Mouse (Mus musculus) thymus, adult 2 months (tissue): Measurements from ENCODE around the gene Cfl2. TPM values are rescaled to one million over a fixed set of nuclear protein-coding genes. Genes with fewer than 3 reads are reported as not detected.
"Not testable (repeated sequence)": the region's sequence is repeated elsewhere in the genome, so short reads cannot be mapped to it uniquely, and the experiment has no call there.

Experiments used
- DNase-seq: peaks from one replicate; pipeline ENCODE4 v3.0.0; 2021
- H3K27ac ChIP-seq: fragments of 200-500 bp; 2 replicates; pipeline ENCODE4 v1.5.1; 2012; ENCODE audit warnings: low read length, control low read depth; ENCODE audit not compliant: control insufficient read depth, insufficient read depth
- H3K27me3 ChIP-seq: fragments of 200-500 bp; 2 replicates; pipeline ENCODE4 v1.6.1; 2012; ENCODE audit warnings: mild to moderate bottlenecking, low read length, moderate library complexity, mixed read lengths; ENCODE audit not compliant: control insufficient read depth, insufficient read depth
- H3K36me3 ChIP-seq: fragments of 200-500 bp; 2 replicates; pipeline ENCODE4 v1.6.1; 2012; ENCODE audit warnings: mild to moderate bottlenecking, low read length, moderate library complexity; ENCODE audit not compliant: control insufficient read depth, insufficient read depth
- H3K4me1 ChIP-seq: fragments of 200-500 bp; replicated peaks from 2 replicates; pipeline ENCODE4 v1.6.1; 2012; ENCODE audit warnings: low read length; ENCODE audit not compliant: control insufficient read depth, insufficient read depth
- H3K4me3 ChIP-seq: fragments of 200-500 bp; 2 replicates; pipeline ENCODE4 v1.5.1; 2012; ENCODE audit warnings: mild to moderate bottlenecking, low read length, control low read depth, moderate library complexity; ENCODE audit not compliant: control insufficient read depth, insufficient read depth
- CTCF ChIP-seq: fragments of 200-500 bp; IDR thresholded peaks from 2 replicates; pipeline ENCODE4 v1.5.1; 2012; ENCODE audit warnings: mild to moderate bottlenecking, control low read depth, low read length, moderate library complexity, borderline replicate concordance; ENCODE audit not compliant: control insufficient read depth, poor library complexity, insufficient read depth; ENCODE audit errors: extremely low read depth
- POLR2A ChIP-seq: fragments of 200-500 bp; IDR thresholded peaks from 2 replicates; pipeline ENCODE4 v1.6.1; 2012; ENCODE audit warnings: mild to moderate bottlenecking, low read length, control low read depth, moderate library complexity; ENCODE audit not compliant: control insufficient read depth, poor library complexity, insufficient read depth; ENCODE audit errors: extremely low read depth
- WGBS: fragments of 180-500 bp; shearing (Covaris S2); methylation state at CpG from one replicate; pipeline ENCODE4 v1.1.7; 2018; 5-methylcytosine and 5-hydroxymethylcytosine counted together
- polyA plus RNA-seq: library from polyadenylated mRNA; depleted of rRNA; stranded (reverse); fragments of >200 nt; gene quantifications from 2 replicates; pipeline ENCODE4 v1.2.3, GENCODE M21; 2012; rRNA removed

Cfl2 gene
- 9.4 and 11.5 TPM in 2 replicates for polyA plus RNA-seq

- TF ChIP-seq POLR2A (peak; percentile 38; the same call in 1 of the 2 replicates), CTCF (no peak)
- H3K27ac ChIP-seq = peak within 1 kb of the TSS; percentile 49
- H3K4me1 ChIP-seq = no peaks in the 10 kb centered on the region
- peak; percentile 76 for DNase-seq
- no peaks in the 10 kb centered on the region for H3K27me3 ChIP-seq
- WGBS = 1% methylated on average over 80 of the region's 82 CpGs
- H3K36me3 ChIP-seq = no peaks in the 10 kb centered on the region; the same call in 1 of the 2 replicates
- peak within 1 kb of the TSS; percentile 73 for H3K4me3 ChIP-seq
Observed at GRCm38 (mm10) chr12:54862606-54863535, at the start of gene Cfl2. Cfl2 (minus strand) TSS chr12:54862877.

- 96% methylated on average over 3 of the region's 3 CpGs for WGBS
Observed at GRCm38 (mm10) chr12:54910387-54910786, 47.7 kb upstream of the Cfl2 start.

GRCm38 (mm10) chr12:54892559-54892958, 29.9 kb upstream of the Cfl2 start:
- H3K36me3 ChIP-seq = peaks cover 20% of the 10 kb centered on the region
- DNase-seq, H3K4me3 ChIP-seq, H3K27me3 ChIP-seq, H3K27ac ChIP-seq, H3K4me1 ChIP-seq: not testable (repeated sequence)
- WGBS = 2% methylated on average over 2 of the region's 2 CpGs

More at GRCm38 (mm10) chr12:54910387-54910786, 47.7 kb upstream of the Cfl2 start:
- Histone ChIP-seq H3K4me3 (no peak overlapping the region), H3K4me1 (no peaks in the 10 kb centered on the region), H3K36me3 (peaks cover 57% of the 10 kb centered on the region), H3K27ac (no peak overlapping the region), H3K27me3 (no peaks in the 10 kb centered on the region)
- TF ChIP-seq POLR2A (no peak), CTCF (no peak)
- DNase-seq = no peak

- DNase-seq = no peak
- H3K36me3 ChIP-seq = peaks cover 8% of the 10 kb centered on the region
- peaks cover 3% of the 10 kb centered on the region; the same call in 1 of the 2 replicates for H3K4me1 ChIP-seq
- H3K27ac ChIP-seq = no peak overlapping the region
- 99% methylated on average over 2 of the region's 2 CpGs for WGBS
- H3K27me3 ChIP-seq = no peaks in the 10 kb centered on the region
- TF ChIP-seq POLR2A (no peak), CTCF (no peak)
- no peak overlapping the region for H3K4me3 ChIP-seq
Observed at GRCm38 (mm10) chr12:54890426-54890825, 27.7 kb upstream of the Cfl2 start.

GRCm38 (mm10) chr12:54887580-54888127, 25.0 kb upstream of the Cfl2 start:
- 93% methylated on average over 4 of the region's 4 CpGs for WGBS
- Histone ChIP-seq H3K36me3 (no peaks in the 10 kb centered on the region), H3K27me3 (no peaks in the 10 kb centered on the region), H3K4me3 (no peak overlapping the region), H3K27ac (no peak overlapping the region), H3K4me1 (no peaks in the 10 kb centered on the region)
- DNase-seq = no peak
- TF ChIP-seq CTCF (no peak), POLR2A (no peak)

- 10% methylated on average over 6 of the region's 6 CpGs for WGBS
- Histone ChIP-seq H3K36me3 (no peaks in the 10 kb centered on the region), H3K4me3 (no peak overlapping the region), H3K27me3 (no peaks in the 10 kb centered on the region), H3K27ac (no peak overlapping the region), H3K4me1 (peaks cover 10% of the 10 kb centered on the region)
- no peak for TF ChIP-seq POLR2A
- TF ChIP-seq CTCF = no peak
- peak; percentile 49 for DNase-seq
Observed at GRCm38 (mm10) chr12:54879630-54880029, 17.0 kb upstream of the Cfl2 start.

- H3K4me3 ChIP-seq = no peak overlapping the region
- WGBS = 29% methylated on average over 5 of the region's 5 CpGs
- H3K36me3 ChIP-seq = no peaks in the 10 kb centered on the region
- H3K27me3 ChIP-seq = no peaks in the 10 kb centered on the region
- TF ChIP-seq POLR2A = no peak
- no peak for TF ChIP-seq CTCF
- peaks cover 10% of the 10 kb centered on the region for H3K4me1 ChIP-seq
- peak; percentile 13 for DNase-seq
- H3K27ac ChIP-seq = peak overlapping the region; percentile 17; the same call in 1 of the 2 replicates
Observed at GRCm38 (mm10) chr12:54879211-54879610, 16.5 kb upstream of the Cfl2 start.
